8 mouse cellular contexts compared by ENCODE assay signal in genomic region chr6:124918890-124919627, GRCm38 (mm10). TPM values are rescaled to one million over a fixed set of nuclear protein-coding genes. Genes with fewer than 3 reads are reported as not detected.
DNase-seq lines count a peak whose midpoint lies in the region; ATAC-seq lines count a peak whose summit lies in the region.

No protein-coding gene starts in this region.

- 0 out of 2 replicates have a peak overlapping the region, but pooled peaks have one; percentile 39 for H3K9ac ChIP-seq in heart, embryonic 12.5 days
- H3K9ac ChIP-seq in hindbrain, embryonic 11.5 days (ENCODE audit: low read depth, low read length): peak overlapping the region; percentile 97
- H3K9ac ChIP-seq in midbrain, embryonic 11.5 days (ENCODE audit: low read length): peak overlapping the region; percentile 97

- H3K27ac ChIP-seq in heart, embryonic 12.5 days (ENCODE audit: poor library complexity, severe bottlenecking): peak overlapping the region; percentile 100
- peak overlapping the region; percentile 63 for H3K27ac ChIP-seq in brown adipose tissue, adult 24 weeks (replicated peaks; ENCODE audit: low read depth, low read length)
- peak overlapping the region; percentile 100 for H3K27ac ChIP-seq in hindbrain, embryonic 11.5 days (ENCODE audit: low read depth, low read length)
- H3K27ac ChIP-seq in midbrain, embryonic 11.5 days (ENCODE audit: low read depth, low read length): peak overlapping the region; percentile 99

- DNase-seq in heart, postnatal 36 days: no peak
- peak; percentile 37 for DNase-seq in hindbrain, embryonic 11.5 days (ENCODE audit: low spot score)
- peak; percentile 89 for DNase-seq in midbrain, embryonic 11.5 days (ENCODE audit: low spot score, missing footprints)
- no peak for DNase-seq in spleen, adult 12 weeks (ENCODE audit: low spot score)
- DNase-seq in layer of hippocampus, postnatal 36 days: no peak

- peaks cover 52% of the 10 kb centered on the region for H3K4me1 ChIP-seq in heart, embryonic 12.5 days (replicated peaks)
- H3K4me1 ChIP-seq in brown adipose tissue, adult 24 weeks (ENCODE audit: control insufficient read depth, insufficient read depth, insufficient read length, low read length): peaks cover 14% of the 10 kb centered on the region
- H3K4me1 ChIP-seq in hindbrain, embryonic 11.5 days (replicated peaks; ENCODE audit: control insufficient read depth, insufficient read depth, low read length): peaks cover 23% of the 10 kb centered on the region
- H3K4me1 ChIP-seq in midbrain, embryonic 11.5 days (ENCODE audit: control insufficient read depth, insufficient read depth, low read length): peaks cover 44% of the 10 kb centered on the region

- intact Hi-C loops in heart, postnatal 36 days (cut with DNase I): loop anchor here (10.0 kb wide), 1 partner anchor 436 kb away; no protein-coding TSS in a partner anchor

- peak overlapping the region; percentile 96 for H3K4me2 ChIP-seq in heart, embryonic 12.5 days
- peak overlapping the region; percentile 90 for H3K4me2 ChIP-seq in hindbrain, embryonic 11.5 days (replicated peaks; ENCODE audit: low read depth, low read length)
- peak overlapping the region; percentile 97 for H3K4me2 ChIP-seq in midbrain, embryonic 11.5 days

- H3K27me3 ChIP-seq in heart, embryonic 12.5 days (replicated peaks): no peaks in the 10 kb centered on the region
- no peaks in the 10 kb centered on the region for H3K27me3 ChIP-seq in hindbrain, embryonic 11.5 days (ENCODE audit: control insufficient read depth, insufficient read depth, low read length)
- no peaks in the 10 kb centered on the region for H3K27me3 ChIP-seq in midbrain, embryonic 11.5 days (ENCODE audit: control insufficient read depth, insufficient read depth, low read length)

- peaks cover 8% of the 10 kb centered on the region for H3K36me3 ChIP-seq in heart, embryonic 12.5 days
- no peaks in the 10 kb centered on the region for H3K36me3 ChIP-seq in hindbrain, embryonic 11.5 days (ENCODE audit: control insufficient read depth, insufficient read depth, low read length)
- H3K36me3 ChIP-seq in midbrain, embryonic 11.5 days (ENCODE audit: control insufficient read depth, insufficient read depth, low read length): peaks cover 5% of the 10 kb centered on the region; the same call in 1 of the 2 replicates

- 19% methylated on average over 13 of the region's 14 CpGs for WGBS in heart, embryonic 12.5 days
- WGBS in hindbrain, embryonic 11.5 days: 27% methylated on average over 13 of the region's 14 CpGs
- WGBS in midbrain, embryonic 11.5 days: 23% methylated on average over 13 of the region's 14 CpGs

- H3K9me3 ChIP-seq in heart, embryonic 12.5 days (replicated peaks): no peaks in the 10 kb centered on the region
- no peaks in the 10 kb centered on the region for H3K9me3 ChIP-seq in hindbrain, embryonic 11.5 days (ENCODE audit: control insufficient read depth, low read length)
- no peaks in the 10 kb centered on the region for H3K9me3 ChIP-seq in midbrain, embryonic 11.5 days (ENCODE audit: control insufficient read depth, low read length)

- H3K4me3 ChIP-seq in heart, embryonic 12.5 days: peak overlapping the region; percentile 94
- 0 out of 2 replicates have a peak overlapping the region, but pooled peaks have one; percentile 14 for H3K4me3 ChIP-seq in brown adipose tissue, adult 24 weeks (ENCODE audit: insufficient read depth, low read depth, low read length)
- H3K4me3 ChIP-seq in hindbrain, embryonic 11.5 days (ENCODE audit: low read depth, low read length): peak overlapping the region; percentile 88
- H3K4me3 ChIP-seq in midbrain, embryonic 11.5 days (ENCODE audit: low read depth, low read length): peak overlapping the region; percentile 96; the same call in 1 of the 2 replicates

- ATAC-seq in heart, embryonic 12.5 days (ENCODE audit: insufficient number of reproducible peaks, low FRiP score): no peak
- ATAC-seq in hindbrain, embryonic 11.5 days (ENCODE audit: low FRiP score): no peak
- ATAC-seq in midbrain, embryonic 11.5 days (ENCODE audit: low FRiP score): no peak
- no peak for ATAC-seq in erythroid progenitor cell, adult 5-6 weeks (replicated peaks; ENCODE audit: low FRiP score, poor library complexity, severe bottlenecking)

RNA-seq across cellular contexts. Expression of gene Ptms, which starts 0.8 kb away (rescaled TPM):
- 233 and 243 TPM in 2 replicates for polyA plus RNA-seq in heart, embryonic 12.5 days (2016; fragmentation: Nextera tagmentation; extraction: Ambion mirVana)
- 100 to 1,000 TPM; 192 to 194 TPM for total RNA-seq in heart, postnatal 36 days (2021)
- polyA plus RNA-seq in brown adipose tissue, adult 24 weeks (2012; ENCODE audit: insufficient read depth, insufficient read length, missing spikeins): 949 and 1,236 TPM in 2 replicates
- 321 and 337 TPM in 2 replicates for polyA plus RNA-seq in hindbrain, embryonic 11.5 days (2014; fragmentation: Nextera tagmentation; extraction: Ambion mirVana)
- polyA plus RNA-seq in midbrain, embryonic 11.5 days (2014; fragmentation: Nextera tagmentation; extraction: Ambion mirVana): 258 and 288 TPM in 2 replicates
- total RNA-seq in layer of hippocampus, postnatal 36 days (2021): 1,000 to 10,000 TPM; 1,023 to 1,087 TPM
- 15.5 and 20.5 TPM in 2 replicates for total RNA-seq in erythroid progenitor cell, adult 5-6 weeks (2015; ENCODE audit: low replicate concordance)
- total RNA-seq in erythroid progenitor cell, adult 5-6 weeks (2017; ENCODE audit: low replicate concordance): 7.9 and 18.6 TPM in 2 replicates

RNA-seq across cellular contexts. Expression of gene Lag3, which starts 7.6 kb away (rescaled TPM):
- 1.4 and 1.5 TPM in 2 replicates for polyA plus RNA-seq in heart, embryonic 12.5 days (2016; fragmentation: Nextera tagmentation; extraction: Ambion mirVana)
- total RNA-seq in heart, postnatal 36 days (2021): under 1 TPM; 0.19 to 0.43 TPM
- polyA plus RNA-seq in brown adipose tissue, adult 24 weeks (2012; ENCODE audit: insufficient read depth, insufficient read length, missing spikeins): 12.2 and 15.1 TPM in 2 replicates
- 1.2 and 2.5 TPM in 2 replicates for polyA plus RNA-seq in hindbrain, embryonic 11.5 days (2014; fragmentation: Nextera tagmentation; extraction: Ambion mirVana)
- 0.88 and 2.4 TPM in 2 replicates for polyA plus RNA-seq in midbrain, embryonic 11.5 days (2014; fragmentation: Nextera tagmentation; extraction: Ambion mirVana)
- total RNA-seq in layer of hippocampus, postnatal 36 days (2021): 1 to 10 TPM; 2.1 to 2.3 TPM
- 1.8 TPM in 1 of 2 replicates, not detected in the other for total RNA-seq in erythroid progenitor cell, adult 5-6 weeks (2015; ENCODE audit: low replicate concordance)
- total RNA-seq in erythroid progenitor cell, adult 5-6 weeks (2017; ENCODE audit: low replicate concordance): 0.90 TPM in 1 of 2 replicates, not detected in the other

RNA-seq across cellular contexts. Expression of gene Mlf2, which starts 12.1 kb away (rescaled TPM):
- 357 and 358 TPM in 2 replicates for polyA plus RNA-seq in heart, embryonic 12.5 days (2016; fragmentation: Nextera tagmentation; extraction: Ambion mirVana)
- total RNA-seq in heart, postnatal 36 days (2021): 100 to 1,000 TPM; 195 to 197 TPM
- polyA plus RNA-seq in brown adipose tissue, adult 24 weeks (2012; ENCODE audit: insufficient read depth, insufficient read length, missing spikeins): 238 and 301 TPM in 2 replicates
- 443 and 465 TPM in 2 replicates for polyA plus RNA-seq in hindbrain, embryonic 11.5 days (2014; fragmentation: Nextera tagmentation; extraction: Ambion mirVana)
- 430 and 435 TPM in 2 replicates for polyA plus RNA-seq in midbrain, embryonic 11.5 days (2014; fragmentation: Nextera tagmentation; extraction: Ambion mirVana)
- 100 to 1,000 TPM; 630 to 652 TPM for total RNA-seq in layer of hippocampus, postnatal 36 days (2021)
- total RNA-seq in erythroid progenitor cell, adult 5-6 weeks (2015; ENCODE audit: low replicate concordance): 44.0 and 45.3 TPM in 2 replicates
- 18.5 and 42.2 TPM in 2 replicates for total RNA-seq in erythroid progenitor cell, adult 5-6 weeks (2017; ENCODE audit: low replicate concordance)

RNA-seq across cellular contexts. Expression of gene Cd4, which starts 31.0 kb away (rescaled TPM):
- not detected in 2 replicates for polyA plus RNA-seq in heart, embryonic 12.5 days (2016; fragmentation: Nextera tagmentation; extraction: Ambion mirVana)
- total RNA-seq in heart, postnatal 36 days (2021): under 1 TPM; 0.72 to 0.76 TPM
- polyA plus RNA-seq in brown adipose tissue, adult 24 weeks (2012; ENCODE audit: insufficient read depth, insufficient read length, missing spikeins): not detected in 2 replicates
- 0.19 TPM in 1 of 2 replicates, not detected in the other for polyA plus RNA-seq in hindbrain, embryonic 11.5 days (2014; fragmentation: Nextera tagmentation; extraction: Ambion mirVana)
- polyA plus RNA-seq in midbrain, embryonic 11.5 days (2014; fragmentation: Nextera tagmentation; extraction: Ambion mirVana): not detected in 2 replicates
- total RNA-seq in layer of hippocampus, postnatal 36 days (2021): under 1 TPM in 1 of 2 experiments, not detected in 1; 0.23 TPM
- 4.3 and 12.2 TPM in 2 replicates for total RNA-seq in erythroid progenitor cell, adult 5-6 weeks (2015; ENCODE audit: low replicate concordance)
- 5.0 and 6.8 TPM in 2 replicates for total RNA-seq in erythroid progenitor cell, adult 5-6 weeks (2017; ENCODE audit: low replicate concordance)

RNA-seq across cellular contexts. Expression of gene Cops7a, which starts 46.3 kb away (rescaled TPM):
- polyA plus RNA-seq in heart, embryonic 12.5 days (2016; fragmentation: Nextera tagmentation; extraction: Ambion mirVana): 148 and 149 TPM in 2 replicates
- 10 to 100 TPM; 93.6 to 98.8 TPM for total RNA-seq in heart, postnatal 36 days (2021)
- polyA plus RNA-seq in brown adipose tissue, adult 24 weeks (2012; ENCODE audit: insufficient read depth, insufficient read length, missing spikeins): 74.8 and 85.4 TPM in 2 replicates
- 94.3 and 99.7 TPM in 2 replicates for polyA plus RNA-seq in hindbrain, embryonic 11.5 days (2014; fragmentation: Nextera tagmentation; extraction: Ambion mirVana)
- polyA plus RNA-seq in midbrain, embryonic 11.5 days (2014; fragmentation: Nextera tagmentation; extraction: Ambion mirVana): 105 and 112 TPM in 2 replicates
- 100 to 1,000 TPM; 149 TPM for total RNA-seq in layer of hippocampus, postnatal 36 days (2021)
- total RNA-seq in erythroid progenitor cell, adult 5-6 weeks (2015; ENCODE audit: low replicate concordance): 14.3 and 17.3 TPM in 2 replicates
- total RNA-seq in erythroid progenitor cell, adult 5-6 weeks (2017; ENCODE audit: low replicate concordance): 4.1 and 4.9 TPM in 2 replicates

Comparison
In these comparisons a context has a peak if more than half of its experiments do, and no peak if none do; other contexts are left out.
1. H3K4me3 ChIP-seq: peak in every context shown above with its lines; median percentile 96 in midbrain, embryonic 11.5 days; 94 in heart, embryonic 12.5 days; 88 in hindbrain, embryonic 11.5 days; 14 in brown adipose tissue, adult 24 weeks.
2. H3K9ac ChIP-seq: peak in every context shown above with its lines; median percentile 97 in hindbrain, embryonic 11.5 days; 97 in midbrain, embryonic 11.5 days; 39 in heart, embryonic 12.5 days.
3. DNase-seq: peak in hindbrain, embryonic 11.5 days (single experiment) and midbrain, embryonic 11.5 days (single experiment); none in heart, postnatal 36 days (0 of 2), spleen, adult 12 weeks (single experiment) and layer of hippocampus, postnatal 36 days (0 of 2).
4. Peak in every context shown above with its lines, with median percentiles within 50 percentile points of each other: H3K27ac ChIP-seq and H3K4me2 ChIP-seq.